Mouse (Mus musculus) neural tube, embryonic 14.5 days (tissue): ENCODE measurements around the gene Arrb1. TPM values are rescaled to one million over a fixed set of nuclear protein-coding genes. Genes with fewer than 3 reads are reported as not detected.

Experiments used
- ATAC-seq: fragments of 200-750 bp; cut with Nextera tagmentation; 2 replicates; pipeline ENCODE4 v1.8.0; 2017; ENCODE audit warnings: low read depth, mild to moderate bottlenecking, moderate TSS enrichment, moderate library complexity
- H3K27ac ChIP-seq: fragments of 300-500 bp; sonication (generic); 2 replicates; pipeline ENCODE4 v1.5.1; 2014; ENCODE audit warnings: low read depth, mild to moderate bottlenecking, control low read depth, low read length, moderate library complexity, mixed read lengths
- H3K27me3 ChIP-seq: fragments of 300-500 bp; sonication (generic); 2 replicates; pipeline ENCODE4 v1.6.1; 2014; ENCODE audit warnings: low read length; ENCODE audit not compliant: control insufficient read depth, insufficient read depth
- H3K36me3 ChIP-seq: fragments of 300-500 bp; sonication (generic); 2 replicates; pipeline ENCODE4 v1.6.1; 2014; ENCODE audit warnings: low read length, mixed read lengths; ENCODE audit not compliant: control insufficient read depth, insufficient read depth
- H3K4me1 ChIP-seq: fragments of 300-500 bp; sonication (generic); 2 replicates; pipeline ENCODE4 v1.6.1; 2014; ENCODE audit warnings: low read length; ENCODE audit not compliant: control insufficient read depth, insufficient read depth
- H3K4me2 ChIP-seq: fragments of 300-500 bp; sonication (generic); 2 replicates; pipeline ENCODE4 v1.6.1; 2014; ENCODE audit warnings: mild to moderate bottlenecking, low read depth, low read length, control low read depth
- H3K4me3 ChIP-seq: fragments of 300-500 bp; sonication (generic); 2 replicates; pipeline ENCODE4 v1.5.1; 2014; ENCODE audit warnings: low read depth, low read length, control low read depth, mixed read lengths
- H3K9ac ChIP-seq: fragments of 300-500 bp; sonication (generic); replicated peaks from 2 replicates; pipeline ENCODE4 v1.6.1; 2014; ENCODE audit warnings: low read depth, mild to moderate bottlenecking, control low read depth, low read length, mixed read lengths
- H3K9me3 ChIP-seq: fragments of 300-500 bp; sonication (generic); 2 replicates; pipeline ENCODE4 v1.6.1; 2016; ENCODE audit warnings: low read length; ENCODE audit not compliant: control insufficient read depth
- WGBS: fragments of 180-500 bp; shearing (Covaris S2); extraction: QIAGEN DNeasy Blood & Tissue Kit; methylation state at CpG from one replicate; pipeline ENCODE4 v1.1.7; 2014; 5-methylcytosine and 5-hydroxymethylcytosine counted together
- polyA plus RNA-seq: library from polyadenylated mRNA; unstranded; fragments of >200 nt; fragmentation: Nextera tagmentation; extraction: Ambion mirVana; gene quantifications from 2 replicates; pipeline ENCODE4 v1.2.1, GENCODE M21; 2014

Arrb1 gene
- polyA plus RNA-seq, 1 experiment from 2014 or later, result 9.9 TPM

DNA sequence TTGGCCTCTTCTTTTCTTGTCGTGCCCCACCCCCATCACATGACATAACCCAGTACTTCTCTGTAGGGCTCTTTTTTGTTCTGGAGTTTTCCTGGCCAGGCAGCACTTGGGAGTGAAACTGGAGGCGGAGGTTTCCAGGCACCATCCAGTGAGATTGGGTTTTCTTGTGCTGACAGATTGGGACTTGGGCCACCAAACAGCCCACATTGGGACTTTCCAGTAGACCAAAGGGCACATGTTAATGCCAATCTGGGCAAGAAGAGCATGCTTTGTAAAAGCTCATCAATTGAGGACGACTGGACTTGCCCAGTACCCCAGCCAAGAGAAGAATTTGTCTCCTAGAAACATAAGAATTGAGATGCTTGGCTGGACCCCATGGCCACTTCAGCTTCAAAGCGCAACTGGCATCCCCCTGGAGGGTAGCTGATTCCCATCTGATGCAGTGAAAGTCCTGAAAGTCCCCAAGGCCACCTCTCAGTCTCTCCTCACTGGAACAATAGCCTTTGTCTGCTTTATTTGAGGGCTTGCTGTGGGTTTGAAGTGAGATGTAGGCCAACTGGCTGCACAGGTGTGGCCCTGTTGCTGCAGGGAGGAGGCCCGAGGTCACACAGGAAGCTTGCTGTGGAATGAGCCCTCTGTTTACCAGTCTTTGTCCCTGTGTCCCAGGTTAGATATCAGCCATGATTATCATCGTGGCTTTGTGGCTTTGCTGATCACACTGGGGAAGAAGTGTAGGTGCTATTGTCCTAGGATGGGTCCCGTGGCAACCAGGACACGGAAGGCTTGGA, 68.8 kb downstream of the Arrb1 start:
- ATAC-seq, result no peak
- Histone ChIP-seq H3K4me2 (no peak overlapping the region), H3K4me3 (no peak overlapping the region), H3K27ac (no peak overlapping the region), H3K4me1 (no peaks in the 10 kb centered on the region), H3K27me3 (no peaks in the 10 kb centered on the region), H3K36me3 (peaks cover 40% of the 10 kb centered on the region), H3K9me3 (no peaks in the 10 kb centered on the region), H3K9ac (no peak overlapping the region)
- 88% methylated on average over 8 of the region's 8 CpGs for WGBS

DNA sequence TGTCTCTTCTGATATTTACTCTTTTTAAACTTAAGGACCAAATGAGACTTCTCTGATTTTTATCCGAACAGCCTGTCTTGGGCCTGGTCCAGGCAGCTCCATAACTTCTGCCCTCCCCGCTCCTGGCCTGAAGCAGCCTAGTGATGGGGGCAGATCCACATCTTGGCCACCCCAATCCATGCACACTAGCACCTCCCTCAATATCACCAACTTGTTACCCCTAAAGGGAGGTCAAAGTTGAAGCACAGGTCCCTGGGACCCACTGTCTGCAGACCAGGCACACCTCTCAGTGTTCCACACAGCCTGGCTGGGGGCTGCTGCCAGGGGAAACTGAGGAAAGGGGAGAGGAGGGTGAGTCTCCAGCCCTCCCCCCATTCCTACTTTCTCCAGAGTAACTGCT, 69.8 kb downstream of the Arrb1 start:
- Histone ChIP-seq H3K36me3 (peaks cover 34% of the 10 kb centered on the region), H3K4me3 (no peak overlapping the region), H3K9ac (no peak overlapping the region), H3K9me3 (no peaks in the 10 kb centered on the region), H3K4me2 (no peak overlapping the region), H3K4me1 (no peaks in the 10 kb centered on the region), H3K27ac (no peak overlapping the region), H3K27me3 (no peaks in the 10 kb centered on the region)
- no peak for ATAC-seq
- 96% methylated on average over 2 of the region's 2 CpGs for WGBS

DNA sequence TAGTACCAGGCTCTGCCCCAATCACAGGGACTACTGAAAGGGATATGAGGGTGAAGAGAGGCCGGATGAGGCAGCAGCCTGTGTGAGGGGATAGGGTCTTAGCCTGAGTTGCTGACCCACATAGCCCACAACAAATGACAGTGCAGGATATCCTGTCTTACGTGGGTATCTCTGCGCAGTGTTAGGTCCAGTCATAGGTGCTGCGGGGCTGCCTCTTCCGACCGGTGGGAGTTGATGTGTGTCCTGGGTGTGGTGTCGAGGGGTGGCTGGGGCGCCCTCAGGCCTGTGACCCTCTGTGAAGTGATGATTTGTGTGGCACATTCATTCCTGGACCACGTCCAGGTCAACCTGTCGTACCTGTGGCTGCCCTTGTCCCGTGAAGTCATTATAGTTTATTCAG, 71.0 kb downstream of the Arrb1 start:
- Histone ChIP-seq H3K27me3 (no peaks in the 10 kb centered on the region), H3K4me1 (no peaks in the 10 kb centered on the region), H3K27ac (no peak overlapping the region), H3K9me3 (no peaks in the 10 kb centered on the region), H3K9ac (no peak overlapping the region), H3K4me2 (no peak overlapping the region), H3K36me3 (peaks cover 24% of the 10 kb centered on the region), H3K4me3 (no peak overlapping the region)
- 86% methylated on average over 11 of the region's 11 CpGs for WGBS
- ATAC-seq, result no peak

DNA sequence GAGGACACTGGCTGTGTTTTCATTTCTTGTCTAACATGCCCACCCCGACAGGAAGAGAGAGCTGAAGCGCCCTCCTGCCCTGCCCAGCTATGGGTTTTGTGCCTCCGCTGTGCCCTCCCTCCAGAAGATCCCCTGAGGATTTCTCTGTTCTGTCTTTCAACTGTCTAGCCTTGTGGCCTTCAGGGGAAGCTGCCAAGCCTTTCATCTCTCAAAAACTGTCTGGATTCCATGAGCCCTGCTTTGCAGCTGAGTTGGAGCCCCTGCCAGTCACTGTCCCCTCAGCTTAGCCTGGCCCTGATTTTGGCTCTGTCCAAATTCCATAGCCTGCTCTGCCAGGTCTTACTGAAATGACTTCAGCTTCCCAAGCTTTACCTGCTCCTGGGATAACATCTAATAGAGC, 71.5 kb downstream of the Arrb1 start:
- Histone ChIP-seq H3K4me1 (no peaks in the 10 kb centered on the region), H3K27me3 (no peaks in the 10 kb centered on the region), H3K4me2 (no peak overlapping the region), H3K27ac (no peak overlapping the region), H3K4me3 (no peak overlapping the region), H3K36me3 (peaks cover 19% of the 10 kb centered on the region), H3K9ac (no peak overlapping the region), H3K9me3 (no peaks in the 10 kb centered on the region)
- ATAC-seq, result no peak
- 66% methylated on average over 3 of the region's 3 CpGs for WGBS

DNA sequence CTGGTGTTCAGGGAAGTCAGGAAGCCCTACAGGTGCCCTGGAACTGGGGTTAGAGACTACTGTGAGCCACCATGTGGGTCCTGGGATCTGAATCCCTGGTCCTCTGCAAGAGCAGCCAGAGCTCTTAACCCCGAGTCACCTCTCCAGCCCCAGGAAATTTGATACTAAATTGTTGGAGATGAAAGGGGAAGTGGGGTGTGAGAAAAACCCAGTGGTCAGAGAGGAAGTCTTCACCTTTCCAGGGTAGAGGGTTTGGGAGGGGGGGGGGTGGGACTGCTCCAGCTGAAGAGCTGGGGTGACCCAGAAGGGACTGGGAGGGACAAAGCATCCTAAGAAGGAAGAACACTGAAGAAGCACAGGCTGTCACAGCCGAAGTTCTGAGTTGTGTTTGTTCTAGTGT, 72.4 kb downstream of the Arrb1 start:
- 62% methylated on average over 2 of the region's 2 CpGs for WGBS
- ATAC-seq, result no peak
- no peak overlapping the region for H3K9ac ChIP-seq
- H3K27me3 ChIP-seq, result no peaks in the 10 kb centered on the region
- H3K36me3 ChIP-seq, result peaks cover 19% of the 10 kb centered on the region
- H3K27ac ChIP-seq, result no peak overlapping the region
- no peak overlapping the region for H3K4me2 ChIP-seq
- no peak overlapping the region for H3K4me3 ChIP-seq
- no peaks in the 10 kb centered on the region for H3K4me1 ChIP-seq
- no peaks in the 10 kb centered on the region for H3K9me3 ChIP-seq

DNA sequence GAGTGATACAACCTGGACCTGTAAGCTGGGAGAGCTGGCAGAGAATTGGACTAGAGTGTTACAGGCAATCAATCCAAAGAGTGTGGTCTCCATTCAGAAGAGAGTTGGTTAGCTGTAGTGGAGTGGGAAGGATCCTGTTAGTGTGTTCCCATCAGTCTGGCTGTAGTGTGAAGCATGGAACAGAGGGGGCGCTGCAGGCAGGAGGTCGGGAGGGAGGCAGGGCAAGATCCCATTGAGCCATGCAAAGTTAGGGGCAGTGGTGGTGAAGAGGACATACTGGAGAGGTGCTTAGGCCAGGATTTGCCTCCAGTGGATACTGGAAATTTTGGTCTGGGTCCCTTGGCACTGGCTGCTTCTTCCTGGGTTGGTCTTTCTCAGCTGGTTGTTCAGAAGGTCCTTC, 83.0 kb downstream of the Arrb1 start:
- H3K27me3 ChIP-seq, result no peaks in the 10 kb centered on the region
- H3K4me1 ChIP-seq, result no peaks in the 10 kb centered on the region
- H3K27ac ChIP-seq, result no peak overlapping the region
- H3K4me2 ChIP-seq, result no peak overlapping the region
- 75% methylated on average over 2 of the region's 2 CpGs for WGBS
- no peaks in the 10 kb centered on the region for H3K36me3 ChIP-seq
- no peak for ATAC-seq
- H3K9ac ChIP-seq, result no peak overlapping the region
- H3K9me3 ChIP-seq, result no peaks in the 10 kb centered on the region
- no peak overlapping the region for H3K4me3 ChIP-seq

DNA sequence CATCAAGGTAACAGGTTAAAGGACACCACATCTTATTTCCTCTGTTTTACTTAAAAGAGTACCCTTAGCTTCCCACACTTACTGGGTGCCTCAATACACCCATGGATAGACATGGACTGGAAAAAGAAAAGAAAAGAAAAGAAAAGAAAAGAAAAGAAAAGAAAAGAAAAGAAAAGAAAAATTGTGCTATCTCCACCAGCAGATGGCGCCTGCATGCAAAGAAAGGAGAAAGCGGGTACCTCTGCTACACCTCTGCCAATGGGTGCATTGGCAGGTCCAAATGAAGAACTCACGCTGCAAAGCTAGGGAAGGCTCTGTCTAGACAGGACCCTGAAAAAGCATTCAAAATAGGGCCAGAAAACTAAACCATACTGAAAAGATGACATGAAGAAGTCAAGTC, 83.6 kb downstream of the Arrb1 start:
- Histone ChIP-seq H3K4me2 (no peak overlapping the region), H3K36me3 (no peaks in the 10 kb centered on the region), H3K4me3 (no peak overlapping the region), H3K4me1 (no peaks in the 10 kb centered on the region), H3K9ac (no peak overlapping the region), H3K27me3 (no peaks in the 10 kb centered on the region), H3K9me3 (no peaks in the 10 kb centered on the region), H3K27ac (no peak overlapping the region)
- WGBS, result 9% methylated on average over 3 of the region's 3 CpGs
- ATAC-seq, result no peak

DNA sequence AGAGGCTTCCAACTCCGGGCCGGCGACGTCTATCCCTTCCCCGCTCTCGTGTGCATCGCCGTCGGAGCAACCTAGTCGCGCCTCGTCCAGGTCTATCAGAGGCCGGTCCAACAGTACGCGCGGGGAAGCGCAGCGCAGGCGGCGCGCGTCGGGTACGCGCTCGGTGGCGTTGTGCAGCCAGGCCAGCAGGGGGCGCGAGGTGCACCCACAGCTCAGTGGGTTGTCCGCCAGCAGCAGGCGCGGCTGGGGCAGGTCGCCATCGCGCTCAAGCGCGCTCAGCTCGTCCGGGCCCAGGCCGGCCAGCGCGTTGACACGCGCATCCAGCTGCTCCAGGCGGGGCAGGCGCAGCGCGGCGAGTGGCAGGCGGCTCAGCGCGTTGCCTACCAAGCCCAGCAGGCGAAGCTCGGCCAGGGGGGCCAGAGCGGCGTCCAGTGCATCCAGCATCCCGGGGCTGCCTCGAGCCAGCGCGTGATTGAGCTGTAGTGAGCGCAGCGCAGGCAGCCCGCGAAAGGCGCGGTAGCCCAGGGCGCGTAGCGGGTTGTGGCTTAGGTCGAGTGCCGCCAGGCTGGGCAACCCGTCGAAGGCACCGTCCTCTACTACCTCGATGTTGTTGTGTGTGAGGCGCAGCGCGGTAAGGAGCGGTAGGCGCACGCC, 90.6 kb downstream of the Arrb1 start:
- no peaks in the 10 kb centered on the region for H3K36me3 ChIP-seq
- H3K27ac ChIP-seq, result peak overlapping the region; percentile 55
- no peaks in the 10 kb centered on the region for H3K9me3 ChIP-seq
- H3K4me3 ChIP-seq, result peak overlapping the region; percentile 44
- H3K27me3 ChIP-seq, result peaks cover 27% of the 10 kb centered on the region
- peak overlapping the region; percentile 86 for H3K4me2 ChIP-seq
- peak overlapping the region; percentile 63 for H3K9ac ChIP-seq
- H3K4me1 ChIP-seq, result peaks cover 12% of the 10 kb centered on the region
- ATAC-seq, result peak; percentile 88
- under 1% methylated on average over 68 of the region's 81 CpGs for WGBS
